Mouse (Mus musculus) gastrocnemius, postnatal 14 days (tissue): ENCODE measurements around the gene Fam234b. TPM values are rescaled to one million over a fixed set of nuclear protein-coding genes. Genes with fewer than 3 reads are reported as not detected.

ENCODE experiments used
- DNase-seq: peaks from one replicate; pipeline ENCODE4 v3.0.0; 2021; ENCODE audit warnings: mixed read lengths
- intact Hi-C: fragments of 180-260 bp; cut with DNase I; formaldehyde crosslinking; loops from one replicate; pipeline ENCODE4 v1.15.1; 2025; ENCODE audit warnings: low total_unique reads
- total RNA-seq, 2 experiments: library from RNA; stranded (reverse); gene quantifications; 2 replicates each; pipeline ENCODE4 v1.2.3; 2021

Fam234b gene
- total RNA-seq, 2 experiments from 2014 or later, result 2.5 to 3.1 TPM

DNA sequence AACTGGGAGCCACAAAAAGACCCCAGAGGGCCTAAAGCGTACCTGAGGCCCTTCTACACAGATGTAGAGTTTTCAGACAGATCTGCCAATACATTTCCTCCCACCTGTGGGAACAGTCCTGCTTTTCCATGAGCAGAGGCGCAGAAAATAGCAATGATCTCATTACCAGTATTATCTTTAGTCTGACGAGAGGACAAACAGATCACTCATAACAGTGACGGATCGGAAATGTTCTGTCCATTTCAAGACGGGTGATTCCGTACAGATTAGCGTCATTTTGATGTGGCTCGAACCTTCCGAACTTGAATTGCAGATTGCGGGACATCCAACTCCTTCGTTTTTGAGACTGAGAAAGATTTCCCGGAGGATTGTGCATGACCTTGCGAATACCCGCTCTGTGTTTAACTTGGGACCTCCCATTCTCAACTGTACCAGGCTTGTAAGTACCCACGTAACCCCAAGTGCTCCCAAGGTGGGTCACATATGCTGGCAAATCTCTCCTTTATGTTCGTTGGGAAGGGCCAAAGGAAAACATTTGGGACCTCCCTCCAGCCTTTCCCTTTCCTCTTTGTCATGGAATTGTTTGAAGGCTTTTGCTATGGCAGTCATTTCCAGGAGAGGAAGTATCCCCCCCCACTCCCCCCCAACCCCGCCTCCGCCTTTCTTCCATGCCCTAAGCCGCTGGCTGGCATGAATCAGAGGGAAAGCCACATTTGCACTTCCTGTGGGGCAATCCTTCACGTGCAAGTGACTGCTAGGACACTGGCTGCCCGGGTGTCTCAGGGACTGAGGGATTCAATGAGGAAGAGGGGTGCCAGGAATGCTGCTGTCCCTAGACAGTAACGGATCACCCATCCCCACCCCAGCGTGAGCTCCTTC lies 54.3 kb downstream of the Fam234b start:
- peak; percentile 24 for DNase-seq
- intact Hi-C loops, result loop anchor here (5.0 kb wide), 1 partner anchor 125 kb away; no protein-coding TSS in a partner anchor

DNA sequence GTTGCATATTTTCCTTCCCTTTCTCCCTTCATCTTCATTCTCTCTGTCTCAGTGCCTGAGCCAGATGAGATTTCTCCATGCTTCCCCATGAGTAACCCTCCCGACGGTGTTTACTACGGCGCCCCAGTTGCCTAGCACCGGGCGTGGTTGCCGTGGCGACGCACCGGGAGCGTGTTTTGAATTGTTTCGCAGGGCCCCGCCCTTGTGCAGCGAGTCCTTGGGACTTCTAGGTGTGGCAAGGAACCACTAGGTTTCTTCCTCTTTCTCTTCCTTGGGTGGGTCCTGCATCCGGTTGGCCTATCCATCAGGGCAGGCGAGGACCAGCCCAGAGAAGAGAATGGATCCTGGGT lies 54.9 kb downstream of the Fam234b start:
- DNase-seq, result peak; percentile 82
- intact Hi-C loops, result loop anchor here (5.0 kb wide), 1 partner anchor 125 kb away; no protein-coding TSS in a partner anchor

DNA sequence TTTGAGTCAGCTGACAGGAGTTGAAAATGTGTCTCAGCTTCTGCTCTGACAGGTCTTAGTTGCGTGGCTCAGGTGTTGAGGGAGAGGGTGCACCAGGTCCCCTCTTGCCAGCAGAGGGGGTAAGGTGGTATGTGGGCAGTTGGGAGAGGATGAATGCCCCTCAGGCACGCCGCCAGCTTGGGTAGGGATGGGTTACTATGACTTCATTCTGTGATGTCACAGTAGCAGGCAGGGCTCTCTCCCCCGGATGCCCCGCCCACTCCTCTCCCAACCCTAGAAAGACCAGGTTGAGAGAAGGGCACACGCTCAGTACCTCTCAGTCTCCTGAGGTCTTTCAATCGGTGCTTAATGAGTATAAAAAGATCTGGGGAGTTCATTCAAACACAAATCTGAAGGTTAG lies 56.4 kb downstream of the Fam234b start, which contains the start of gene Gsg1:
Gsg1 (minus strand) TSS at position 199 of the 400 bp plus-strand sequence.
- DNase-seq, result no peak
- intact Hi-C loops, result loop anchor here (5.0 kb wide), 1 partner anchor 123 kb away; no protein-coding TSS in a partner anchor

DNA sequence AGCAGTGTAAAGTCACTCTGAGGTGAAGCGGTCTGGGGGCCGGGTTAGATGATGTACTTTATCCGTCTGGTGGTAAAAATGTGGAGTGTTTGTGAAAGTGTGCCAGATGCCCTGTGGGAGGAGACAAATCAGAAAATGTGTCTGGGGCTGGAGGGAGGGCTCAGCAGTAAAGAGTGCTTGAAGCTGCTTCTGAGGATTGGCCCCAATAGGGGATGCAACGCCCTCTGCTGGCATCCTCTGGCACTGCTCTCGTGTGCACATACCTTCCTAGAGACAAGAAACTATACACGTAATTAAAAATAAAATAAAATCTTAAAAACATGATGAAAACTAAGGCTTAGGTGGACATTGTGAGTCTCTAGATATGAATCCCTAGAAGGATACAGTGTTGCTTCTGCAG lies 62.7 kb downstream of the Fam234b start:
- no peak for DNase-seq
- intact Hi-C loops, result no loop called here

DNA sequence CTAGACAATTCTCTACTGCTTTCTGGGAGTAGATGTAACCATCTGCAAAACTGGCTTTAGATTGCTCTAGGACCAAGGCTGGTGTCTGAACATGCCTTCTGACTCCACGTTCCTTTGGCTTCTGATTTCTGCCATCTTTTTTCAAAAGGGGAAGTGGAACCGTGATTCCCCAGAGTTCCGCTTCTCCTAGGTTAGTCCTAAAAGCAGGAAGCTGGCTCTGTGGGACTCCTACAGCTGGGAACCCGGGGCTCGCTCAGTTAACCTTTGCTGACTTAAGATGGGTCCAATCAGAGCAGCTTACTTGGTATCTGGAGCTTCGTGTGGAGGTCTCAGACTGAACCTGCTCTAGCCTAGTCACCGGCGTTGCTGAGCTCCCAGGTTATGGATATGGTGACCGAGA lies 63.3 kb downstream of the Fam234b start:
- intact Hi-C loops, result no loop called here
- no peak for DNase-seq

DNA sequence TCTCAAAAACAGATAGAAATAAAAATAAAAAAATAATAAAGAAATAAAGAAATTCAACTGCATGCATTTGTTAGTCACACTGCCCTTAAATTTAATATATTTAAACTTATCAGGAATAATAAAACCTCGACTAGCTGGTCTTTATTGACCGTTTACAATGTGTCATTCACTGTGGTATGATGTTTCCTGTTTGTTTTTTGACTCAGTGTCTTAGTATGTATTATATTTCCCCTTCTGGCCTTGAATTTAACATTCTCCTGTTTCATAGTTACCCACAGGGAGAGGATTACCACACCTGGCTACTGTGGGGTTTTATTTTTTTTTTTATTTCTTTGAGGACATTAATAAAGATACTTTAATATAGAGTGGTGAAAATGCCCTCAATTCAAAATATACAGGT lies 64.8 kb downstream of the Fam234b start:
- DNase-seq, result no peak
- intact Hi-C loops, result no loop called here

DNA sequence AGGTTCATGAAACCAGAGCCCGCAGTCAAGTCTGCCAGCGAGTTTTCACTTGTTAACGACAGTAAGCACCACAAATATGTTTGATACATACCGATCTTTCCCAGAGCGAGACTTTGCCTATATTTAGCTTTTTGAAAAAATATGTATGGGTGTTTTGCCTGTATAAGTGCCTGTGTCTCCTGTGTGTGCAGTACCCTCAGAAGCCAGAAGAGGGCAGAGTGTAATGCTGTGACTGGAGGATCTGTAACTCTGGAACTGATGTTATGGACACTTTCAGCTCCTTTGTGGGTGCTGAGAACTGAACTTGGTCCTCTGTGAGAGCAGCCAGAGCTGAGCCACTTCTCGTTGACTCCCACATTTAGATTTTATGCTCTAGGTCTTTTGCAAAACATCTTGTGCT lies 66.4 kb downstream of the Fam234b start:
- DNase-seq, result no peak
- intact Hi-C loops, result no loop called here

DNA sequence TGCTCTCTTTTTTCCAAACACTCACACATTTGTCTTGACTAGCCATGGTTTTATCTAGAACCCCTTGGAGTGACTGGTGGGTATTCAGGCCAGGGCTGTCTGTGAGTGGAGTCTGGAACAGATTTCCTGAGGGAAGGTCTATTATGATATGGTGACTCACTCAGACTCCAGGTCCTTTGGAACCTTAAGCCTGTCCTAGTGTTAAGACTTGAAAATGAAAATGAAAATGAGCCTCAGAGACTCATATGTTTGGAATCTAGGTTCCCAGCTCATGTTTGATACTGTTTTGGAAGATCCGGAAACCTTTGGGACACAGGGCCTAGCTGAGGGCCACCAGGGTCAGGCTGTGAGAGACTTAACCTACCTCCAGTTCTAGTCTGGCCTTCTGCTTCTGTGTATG lies 68.3 kb downstream of the Fam234b start:
- intact Hi-C loops, result no loop called here
- no peak for DNase-seq

DNA sequence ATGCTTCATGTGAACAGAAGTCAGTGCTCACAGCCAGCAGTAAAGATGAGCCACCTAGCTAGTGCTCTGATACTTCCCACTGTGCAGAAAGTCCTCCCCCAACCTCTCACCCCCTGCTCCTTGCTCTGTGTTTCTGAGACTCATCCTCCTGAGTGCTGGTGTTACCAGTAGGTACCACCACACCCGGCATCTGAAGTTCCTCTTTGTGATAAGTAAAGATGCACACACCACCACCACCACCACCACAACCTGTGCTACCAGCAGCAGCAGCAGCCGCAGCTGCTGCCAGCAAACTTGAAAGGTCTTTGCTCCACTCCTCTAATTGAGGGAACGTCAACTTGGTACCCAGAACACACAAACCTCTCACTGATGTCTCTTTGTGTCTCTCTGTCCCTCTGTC lies 69.4 kb downstream of the Fam234b start:
- DNase-seq, result no peak
- intact Hi-C loops, result no loop called here

DNA sequence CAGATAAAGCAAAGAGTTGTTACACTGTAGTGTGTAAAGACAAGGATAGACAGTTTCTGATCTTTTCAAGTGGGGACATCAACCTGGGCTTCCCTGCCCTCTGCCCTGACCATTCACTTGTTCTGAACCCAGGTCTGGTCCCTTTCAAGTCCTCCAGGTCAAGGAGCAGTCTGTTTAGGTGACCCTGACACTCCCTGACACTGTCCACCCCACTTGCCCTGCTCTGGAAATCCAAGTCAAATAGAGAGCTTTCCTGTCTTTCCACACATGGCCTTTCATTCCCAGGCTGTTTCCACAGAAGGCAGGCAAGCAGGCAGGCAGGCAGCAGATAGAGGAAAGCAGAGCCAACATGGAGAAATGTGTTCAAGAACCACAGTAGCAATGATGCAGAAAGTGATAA lies 70.6 kb downstream of the Fam234b start:
- intact Hi-C loops, result no loop called here
- DNase-seq, result no peak

DNA sequence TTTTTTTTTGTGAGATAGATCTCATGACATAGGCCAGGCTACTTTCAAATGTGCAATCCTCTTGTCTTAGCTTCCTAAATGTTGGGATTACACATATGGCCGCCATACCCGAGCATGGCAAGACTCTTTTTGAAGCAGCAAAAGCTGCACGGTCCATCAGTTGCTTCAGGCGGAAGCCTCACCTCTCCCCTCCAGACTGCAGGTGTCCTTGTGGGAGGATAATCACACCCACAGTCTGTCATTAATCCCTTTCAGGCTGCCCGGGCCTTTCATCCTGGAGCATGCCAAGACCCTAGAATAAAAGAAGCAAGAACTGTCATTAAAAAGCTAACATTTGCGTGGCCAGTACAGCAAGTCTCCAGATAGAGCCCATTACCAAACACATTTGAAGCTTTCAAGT lies 71.8 kb downstream of the Fam234b start:
- intact Hi-C loops, result no loop called here
- no peak for DNase-seq

DNA sequence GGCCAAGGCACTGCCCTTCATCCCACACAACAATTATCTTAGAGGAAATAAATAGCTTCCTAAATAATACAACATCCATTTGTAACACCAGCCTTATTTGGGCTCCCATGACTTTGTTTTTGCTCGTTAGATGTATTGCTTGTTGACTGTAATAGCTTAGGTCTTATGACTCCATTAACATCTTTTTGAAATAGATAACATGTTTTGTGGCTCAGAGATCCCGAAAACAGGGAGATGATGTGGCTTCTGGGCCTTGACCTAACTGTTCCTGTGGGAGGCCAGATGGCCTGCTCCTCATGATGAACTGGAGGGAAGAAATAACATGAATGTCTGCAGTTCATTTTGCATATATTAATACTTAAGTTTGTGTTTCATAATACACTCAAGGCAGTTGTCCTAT lies 74.0 kb downstream of the Fam234b start:
- no peak for DNase-seq
- intact Hi-C loops, result no loop called here

DNA sequence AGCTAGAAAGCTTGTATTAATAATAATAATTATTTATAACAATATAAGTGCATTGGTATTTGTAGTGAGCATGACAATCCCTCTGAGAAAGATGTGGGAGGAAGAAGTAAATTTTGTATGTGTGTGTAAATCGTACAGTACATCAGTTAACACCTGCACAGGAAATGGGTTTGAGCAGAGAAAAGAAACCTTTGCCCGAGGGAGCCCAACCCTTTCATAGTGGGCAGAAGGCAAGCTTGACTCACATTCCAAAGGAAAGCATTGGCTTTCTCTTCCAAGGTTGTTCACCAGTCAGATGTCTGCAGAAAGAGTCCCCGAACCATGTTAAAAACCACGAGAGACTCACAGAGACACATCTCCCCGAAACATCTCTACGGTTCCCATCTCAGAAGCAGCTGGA lies 75.3 kb downstream of the Fam234b start:
- intact Hi-C loops, result no loop called here
- no peak for DNase-seq

DNA sequence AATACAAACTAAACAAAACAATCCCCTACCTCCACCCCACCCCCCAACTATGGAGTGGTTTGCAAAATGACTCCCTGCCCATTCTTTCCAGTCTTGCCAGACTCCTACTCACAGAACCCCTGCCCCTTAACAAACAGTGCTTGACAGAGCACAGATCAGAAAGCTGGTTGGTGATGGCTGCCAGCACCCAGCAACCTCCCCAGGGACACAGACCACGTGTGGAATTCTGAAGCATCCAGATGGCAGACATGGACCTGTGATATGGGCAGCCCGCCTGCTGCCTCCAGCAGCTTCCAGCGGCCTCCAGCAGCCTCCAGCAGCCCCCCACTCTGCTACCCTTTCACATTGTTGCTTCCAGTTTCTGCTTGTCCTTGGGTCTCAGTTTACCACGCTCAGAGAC lies 77.5 kb downstream of the Fam234b start:
- no peak for DNase-seq
- intact Hi-C loops, result no loop called here

DNA sequence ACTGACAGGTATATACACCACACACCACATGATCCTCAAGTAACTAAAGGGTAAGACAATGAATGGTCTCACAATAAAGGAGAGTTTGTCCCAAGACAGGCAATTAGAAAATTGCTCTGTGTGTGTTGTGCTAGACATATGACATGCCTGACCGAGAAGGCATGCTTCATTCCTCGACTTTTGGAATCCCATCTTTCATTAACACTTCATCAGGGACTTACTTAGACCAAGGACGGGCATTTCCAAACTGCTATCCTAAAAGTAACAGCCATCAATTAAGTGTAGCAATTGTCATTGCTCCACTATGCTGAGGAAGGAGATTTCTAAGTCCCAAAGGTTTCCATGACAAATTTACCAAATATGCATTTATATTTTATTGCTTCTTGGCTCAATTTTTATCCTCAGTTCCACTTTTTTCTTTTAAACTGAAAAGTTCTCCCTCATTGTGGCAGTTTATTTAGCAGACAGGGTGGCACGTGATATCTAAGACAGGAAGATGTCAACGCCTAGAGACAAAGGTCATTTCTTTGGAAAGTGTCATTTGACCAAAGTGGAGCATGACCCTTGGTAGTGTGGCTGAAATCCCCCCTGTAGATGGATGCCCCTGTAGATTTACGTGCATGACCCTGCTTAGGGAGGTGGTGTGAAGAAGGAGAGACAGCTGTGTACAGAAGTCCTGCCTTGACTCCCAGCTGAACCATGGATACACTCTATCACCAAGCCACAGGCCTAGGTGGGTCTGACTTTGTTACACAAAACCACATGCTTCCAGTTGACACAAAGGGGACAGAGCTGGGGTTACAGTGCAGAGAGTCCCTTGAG lies 78.9 kb downstream of the Fam234b start:
- intact Hi-C loops, result no loop called here
- DNase-seq, result no peak

DNA sequence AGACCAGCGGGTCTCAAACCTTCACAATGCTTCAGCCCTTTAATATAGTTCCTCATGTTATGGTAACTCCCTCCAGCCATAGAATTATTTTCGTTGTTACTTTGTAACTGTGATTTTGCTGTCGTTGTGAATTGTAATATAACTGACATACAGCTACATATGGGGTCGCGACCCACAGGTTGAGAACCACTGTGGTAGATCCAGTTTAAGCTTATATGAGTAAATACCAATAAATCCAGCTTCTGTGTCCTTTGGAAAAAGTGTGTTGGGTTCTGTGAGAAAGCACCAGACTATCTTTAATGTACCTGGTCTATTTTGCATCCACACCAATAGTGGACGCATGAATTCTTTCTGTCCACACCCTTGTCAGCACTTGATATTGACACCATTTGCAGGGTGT lies 80.5 kb downstream of the Fam234b start:
- intact Hi-C loops, result no loop called here
- no peak for DNase-seq

DNA sequence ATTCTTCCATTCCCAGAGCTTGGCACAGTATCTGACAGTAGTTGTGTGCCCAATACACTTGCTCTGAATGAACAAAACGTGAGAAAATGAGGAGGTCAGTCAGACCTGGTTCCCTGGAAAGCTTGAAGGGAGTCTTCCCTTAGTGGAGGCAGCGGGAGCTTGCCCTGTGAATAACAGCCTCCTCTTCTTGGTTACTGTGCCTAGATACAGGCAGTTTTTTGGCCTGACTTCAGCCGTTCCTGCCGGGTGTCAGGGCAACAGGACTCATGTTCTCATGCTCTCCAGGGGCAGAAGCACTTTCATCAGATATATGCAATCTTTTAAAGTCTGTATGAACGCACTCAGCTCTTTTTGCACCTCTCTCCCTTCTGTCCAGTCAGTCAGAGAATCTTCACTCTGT lies 81.5 kb downstream of the Fam234b start:
- intact Hi-C loops, result no loop called here
- no peak for DNase-seq

DNA sequence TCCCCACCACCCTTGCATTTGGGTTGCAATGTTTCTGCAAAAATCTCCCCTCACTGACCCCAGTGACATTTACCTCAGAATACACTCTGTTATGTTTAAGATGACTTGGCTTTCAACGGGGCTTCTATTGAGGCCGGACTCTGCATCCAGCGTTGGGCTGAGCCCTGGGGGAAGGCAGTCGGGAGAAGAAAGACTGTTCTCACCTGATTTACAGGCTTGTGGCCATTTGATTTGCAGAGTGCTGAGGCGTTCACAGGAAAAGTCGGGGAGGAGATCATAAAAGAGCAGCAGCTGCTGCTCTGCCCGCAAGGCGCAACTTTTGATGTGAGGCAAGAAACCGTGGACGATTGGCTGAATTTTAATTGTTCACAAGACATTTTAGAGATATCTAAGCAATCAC lies 82.1 kb downstream of the Fam234b start:
- intact Hi-C loops, result no loop called here
- no peak for DNase-seq

DNA sequence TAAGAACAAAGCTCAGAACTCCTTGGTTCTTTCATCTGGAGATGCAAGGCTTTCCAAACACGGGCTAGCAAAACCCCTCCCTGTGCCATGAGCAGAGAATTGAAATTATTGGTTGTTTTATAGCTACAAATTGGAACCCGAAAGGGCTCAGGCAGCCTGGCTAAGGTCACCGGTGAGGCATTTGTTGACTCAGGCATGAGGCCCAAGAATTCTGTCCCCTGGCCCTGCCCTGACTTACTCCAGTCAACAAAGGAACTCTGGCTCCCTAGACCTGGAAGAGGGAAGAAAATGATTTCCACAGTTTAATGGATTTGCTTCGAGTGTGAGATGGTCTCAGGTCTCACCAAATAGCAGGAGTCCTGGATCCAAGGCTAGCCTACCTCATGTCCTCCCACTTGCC lies 94.6 kb downstream of the Fam234b start:
- intact Hi-C loops, result no loop called here
- no peak for DNase-seq

DNA sequence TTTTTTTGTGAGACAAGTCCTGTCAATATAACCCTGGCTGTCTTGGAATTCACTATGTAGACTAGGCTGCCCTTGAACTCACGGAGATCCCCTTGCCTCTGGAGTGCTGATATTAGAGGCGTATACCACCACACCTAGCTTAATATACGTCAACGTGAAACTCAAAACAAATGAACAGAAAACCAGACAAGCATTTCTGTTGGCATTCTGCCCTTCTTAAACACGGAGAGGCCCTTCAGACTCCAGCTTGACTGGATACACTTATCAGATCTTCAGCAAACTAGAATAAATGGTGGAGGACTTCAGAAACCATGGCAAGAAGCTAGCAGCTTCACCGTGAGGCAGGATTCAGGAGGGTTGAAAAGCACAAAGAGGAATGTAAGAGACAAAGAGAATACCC lies 96.4 kb downstream of the Fam234b start:
- no peak for DNase-seq
- intact Hi-C loops, result no loop called here
